Mouse (Mus musculus) CD4-positive helper T cell, adult 2 months (primary cell): ENCODE data around the gene Gtse1.
A peak's percentile ranks its signal among the peaks of the same experiment; 100 is the strongest.

ENCODE experiments used
- DNase-seq: peaks from one replicate; pipeline ENCODE4 v3.0.0-alpha.2; 2012; ENCODE audit warnings: low read depth, missing footprints, low spot score

Gtse1 gene

DNA sequence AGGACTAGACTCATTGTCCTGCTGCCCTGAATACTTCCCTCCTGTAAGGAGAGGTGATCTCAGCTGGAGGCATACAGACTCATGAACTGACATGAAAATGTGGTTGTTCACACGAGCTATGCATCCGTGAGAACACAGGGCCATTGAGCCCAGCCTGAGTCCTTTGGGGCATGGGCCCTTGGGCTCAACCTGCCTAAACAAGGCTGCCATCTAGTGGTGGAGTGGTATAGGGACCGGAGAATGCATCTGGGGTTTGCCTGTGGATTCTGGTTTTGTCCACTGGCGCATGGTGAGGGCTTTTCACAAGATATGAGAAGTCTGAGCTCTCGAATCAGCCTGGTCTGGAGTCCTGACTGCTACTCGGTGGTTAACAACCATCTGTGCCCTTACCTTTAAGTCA lies 8.2 kb downstream of the Gtse1 start:
- DNase-seq: peak; percentile 74

GRCm38 (mm10) chr15:85877336-85877735 lies 17.8 kb downstream of the Gtse1 start:
- DNase-seq: no peak

GRCm38 (mm10) chr15:85878848-85879497 lies 19.4 kb downstream of the Gtse1 start, which contains the start of gene Trmu:
Gene Trmu, plus strand, starts transcription at chr15:85879312.
- peak; percentile 88 for DNase-seq

DNA sequence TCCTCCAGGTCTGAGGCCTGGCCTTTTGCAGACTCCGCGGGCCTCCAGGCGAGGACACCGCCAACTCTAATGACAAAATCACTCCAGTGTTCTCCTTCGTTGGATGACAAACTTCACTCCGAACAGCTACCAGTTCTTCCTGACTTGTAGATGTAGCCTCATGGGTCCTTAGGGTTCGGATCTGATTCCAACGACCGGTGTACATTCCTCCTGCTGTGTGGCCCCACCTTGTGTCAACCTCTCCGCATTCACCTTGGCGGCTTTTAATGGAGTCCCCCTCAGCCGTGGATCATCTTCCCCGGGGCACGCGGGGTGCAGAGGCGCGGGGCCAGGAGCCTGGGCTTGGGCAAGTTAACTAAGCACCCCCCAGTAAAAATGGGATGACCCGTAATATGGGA lies 20.0 kb downstream of the Gtse1 start:
- no peak for DNase-seq

DNA sequence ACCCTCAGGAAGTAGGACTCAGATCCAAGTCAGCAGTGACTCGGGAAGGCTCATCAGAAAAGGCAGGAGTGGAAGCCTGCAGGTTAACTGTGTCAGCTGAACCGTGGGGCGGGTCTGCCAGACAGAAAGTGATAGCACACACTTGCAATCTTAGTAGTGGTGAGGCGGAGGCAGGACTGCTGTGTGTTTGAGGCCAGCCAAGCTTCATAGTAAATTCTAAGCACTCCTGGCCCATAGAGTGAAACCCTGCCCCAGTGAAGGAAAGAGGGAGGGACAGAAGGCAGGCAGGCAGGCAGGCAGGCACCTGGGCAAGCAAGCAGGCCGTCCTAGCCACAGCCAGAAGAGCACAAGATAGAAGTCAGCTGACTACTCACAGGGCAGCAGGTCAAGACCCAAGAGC lies 26.1 kb downstream of the Gtse1 start:
- DNase-seq: no peak

GRCm38 (mm10) chr15:85889235-85889634 lies 29.7 kb downstream of the Gtse1 start:
- no peak for DNase-seq

DNA sequence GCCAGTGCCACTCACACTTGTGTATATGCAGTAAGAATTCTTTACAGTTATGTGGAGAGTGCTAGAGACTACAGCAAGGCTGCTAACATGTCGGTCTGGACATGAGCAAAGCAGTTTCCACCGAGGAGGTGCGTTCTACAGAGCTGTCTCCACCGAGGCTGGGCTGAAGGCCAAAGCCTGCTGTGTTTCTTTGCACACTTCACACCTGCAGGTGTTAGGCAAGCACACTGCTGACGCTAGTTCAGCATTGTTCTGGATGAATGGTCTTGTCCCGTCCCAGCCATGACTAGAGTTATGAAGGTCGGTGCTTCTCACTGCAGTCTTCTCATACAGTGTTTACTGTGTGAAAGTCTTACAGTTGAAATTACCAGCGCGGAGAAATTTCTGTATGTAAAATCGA lies 32.4 kb downstream of the Gtse1 start:
- DNase-seq: no peak

DNA sequence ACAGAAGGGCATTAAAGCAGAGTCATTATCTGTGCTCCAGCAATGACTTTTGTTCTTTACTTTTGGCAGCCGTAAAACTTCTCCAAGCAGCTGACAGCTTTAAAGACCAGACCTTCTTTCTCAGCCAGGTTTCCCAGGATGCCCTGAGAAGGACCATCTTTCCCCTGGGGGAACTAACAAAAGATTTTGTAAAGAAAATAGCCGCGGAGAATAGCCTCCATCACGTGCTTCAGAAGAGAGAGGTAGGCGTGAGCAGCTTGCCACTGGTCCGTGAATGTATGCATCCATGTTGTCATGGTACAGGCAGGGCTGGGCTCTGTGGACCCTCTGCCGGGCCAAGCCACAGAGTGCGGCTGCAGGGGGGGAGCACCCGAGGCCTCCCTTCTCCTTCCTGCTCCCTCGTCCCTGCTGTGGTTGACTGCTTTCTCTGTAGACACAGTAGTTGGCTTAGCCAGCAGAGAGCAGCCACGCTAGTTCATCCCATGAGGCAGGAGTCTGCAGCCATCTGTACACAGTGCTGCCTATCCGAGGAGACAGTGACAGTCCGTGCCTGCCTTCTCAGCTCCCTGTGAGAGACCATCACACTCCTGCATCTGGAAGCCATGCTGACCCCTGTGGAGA lies 33.1 kb downstream of the Gtse1 start:
- no peak for DNase-seq

GRCm38 (mm10) chr15:85893871-85894270 lies 34.3 kb downstream of the Gtse1 start:
- DNase-seq: no peak

DNA sequence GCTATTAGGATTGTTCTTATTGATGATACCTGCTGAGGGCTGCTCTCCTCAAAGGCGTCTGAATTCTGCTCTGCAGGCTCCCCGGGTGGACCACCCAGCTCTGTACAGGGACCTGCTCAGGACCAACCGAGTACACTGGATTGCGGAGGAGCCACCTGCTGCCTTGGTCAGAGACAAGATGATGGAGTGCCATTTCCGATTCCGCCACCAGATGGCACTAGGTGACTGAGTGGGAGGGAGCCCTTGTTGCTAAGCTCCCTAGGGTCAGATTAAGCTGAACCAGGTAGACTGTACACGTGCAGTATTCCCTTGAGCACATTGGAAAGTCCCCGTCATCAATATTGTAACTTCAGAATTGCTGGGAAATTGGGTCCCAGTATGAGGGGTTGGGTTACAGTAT lies 36.7 kb downstream of the Gtse1 start:
- peak; percentile 76 for DNase-seq

DNA sequence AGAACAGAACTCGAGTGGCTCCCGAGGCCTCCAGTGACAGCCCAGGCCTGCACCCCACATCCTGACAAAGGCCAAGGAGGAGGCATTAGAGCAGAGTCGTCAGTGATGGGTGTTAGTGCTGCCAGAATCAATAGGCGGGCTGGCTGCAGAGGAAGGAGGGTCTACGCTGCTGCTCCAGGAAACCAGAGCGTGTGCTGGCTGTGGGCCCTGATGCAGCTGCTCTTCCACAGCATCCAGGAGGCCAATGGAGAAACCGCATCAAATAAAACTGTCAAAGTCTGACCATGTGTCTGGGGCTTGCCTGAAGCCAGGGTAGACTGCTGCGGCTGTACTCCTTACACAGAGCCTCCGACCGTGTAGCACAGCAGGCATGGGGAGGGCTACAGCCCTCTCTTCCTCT lies 37.6 kb downstream of the Gtse1 start:
- no peak for DNase-seq

GRCm38 (mm10) chr15:85899396-85899795 lies 39.9 kb downstream of the Gtse1 start:
- no peak for DNase-seq

DNA sequence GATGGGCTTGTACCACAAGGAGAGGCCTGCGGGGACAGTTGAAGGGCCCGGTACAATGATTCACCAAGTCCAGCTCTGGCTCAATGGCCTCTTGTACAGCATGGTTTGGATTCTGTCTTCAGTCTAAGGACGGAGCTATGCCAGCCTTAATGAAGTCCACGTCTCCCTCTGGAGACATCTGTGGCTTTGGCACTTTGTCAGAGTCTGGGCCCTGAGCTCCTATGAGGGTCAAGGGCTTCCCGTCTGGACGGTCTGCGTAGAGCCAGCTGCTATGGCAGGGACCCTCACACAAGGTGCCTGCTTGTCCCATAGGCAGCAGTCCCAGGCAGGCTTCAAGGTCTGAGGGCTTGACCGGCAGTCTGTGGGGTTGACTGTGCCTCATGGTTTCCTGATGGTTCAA lies 40.8 kb downstream of the Gtse1 start:
- no peak for DNase-seq

GRCm38 (mm10) chr15:85900801-85901200 lies 41.3 kb downstream of the Gtse1 start:
- DNase-seq: no peak

- no peak for DNase-seq
Observed at GRCm38 (mm10) chr15:85902505-85902904, 43.0 kb downstream of the Gtse1 start.

- no peak for DNase-seq
Observed at GRCm38 (mm10) chr15:85903826-85904225, 44.3 kb downstream of the Gtse1 start.

- no peak for DNase-seq
Observed at GRCm38 (mm10) chr15:85908660-85909491, 49.3 kb downstream of the Gtse1 start.

DNA sequence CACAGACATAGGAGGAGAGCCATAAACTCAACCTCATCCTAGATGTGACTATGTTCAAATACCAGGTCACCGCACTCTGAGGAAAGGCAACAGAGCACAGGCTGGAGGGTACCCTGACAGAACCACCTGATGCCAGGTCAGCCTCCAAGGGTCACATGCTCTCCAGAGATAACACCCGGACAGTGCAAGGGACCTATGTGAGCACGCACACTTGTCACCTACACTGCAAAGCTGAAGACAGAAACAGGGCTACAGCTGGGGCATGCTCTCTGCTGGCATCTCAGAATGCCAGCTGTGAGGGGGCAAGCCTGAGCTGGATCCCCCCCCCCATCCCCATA lies 49.9 kb downstream of the Gtse1 start:
- no peak for DNase-seq

- no peak for DNase-seq
Observed at GRCm38 (mm10) chr15:85909931-85910330, 50.4 kb downstream of the Gtse1 start.

DNA sequence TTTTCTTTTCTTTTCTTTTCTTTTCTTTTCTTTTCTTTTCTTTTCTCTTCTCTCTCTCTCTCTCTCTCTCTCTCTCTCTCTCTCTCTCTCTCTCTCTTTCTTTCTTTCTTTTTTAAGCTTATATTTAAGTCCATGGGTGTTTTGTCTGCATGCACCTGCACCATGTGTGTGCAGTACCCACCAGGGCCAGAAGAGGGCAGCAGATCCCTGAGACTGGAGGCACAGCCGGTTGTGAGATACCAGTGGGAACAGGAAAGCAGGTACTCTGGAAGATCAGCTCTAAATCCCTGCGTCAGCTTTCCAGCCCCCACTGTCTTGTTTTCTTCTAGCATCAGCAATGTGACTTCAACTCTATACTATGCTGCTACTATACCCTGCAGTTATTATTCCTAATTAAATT lies 54.1 kb downstream of the Gtse1 start:
- peak; percentile 73 for DNase-seq

DNA sequence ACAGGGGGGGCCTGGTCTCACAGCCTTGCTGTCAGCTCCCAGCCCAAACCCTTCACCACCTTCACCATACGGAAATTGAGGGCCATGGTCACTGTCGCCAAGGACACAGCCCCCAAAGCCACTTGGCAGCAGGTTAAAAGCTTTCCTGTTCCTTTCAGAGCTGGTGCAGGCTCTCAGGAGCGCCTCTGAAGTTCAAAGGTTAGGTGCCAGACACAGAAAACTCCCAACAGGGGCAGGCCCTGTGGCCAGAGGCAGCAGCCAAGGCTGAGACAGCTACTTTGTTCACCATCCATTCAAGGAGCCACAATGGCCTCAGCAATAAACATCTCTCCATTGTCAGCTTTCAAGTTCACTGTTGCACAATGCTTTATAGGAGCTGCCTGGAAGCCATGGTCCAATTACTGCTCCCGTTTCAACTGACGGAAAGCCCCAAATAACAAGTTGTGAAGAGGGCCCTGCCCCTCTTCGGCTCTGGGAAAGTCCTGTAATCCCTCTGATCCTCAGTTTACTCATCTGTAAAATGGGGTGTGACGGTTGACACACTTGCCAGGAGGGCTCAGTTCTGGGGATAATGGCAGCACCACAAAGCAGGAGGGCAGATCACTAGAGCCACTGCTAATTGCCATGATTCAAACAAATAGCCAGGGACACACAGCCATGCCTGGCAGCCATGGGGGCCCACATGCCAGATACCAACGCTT lies 59.8 kb downstream of the Gtse1 start:
- DNase-seq: no peak

- DNase-seq: no peak
Observed at GRCm38 (mm10) chr15:85919892-85920248, 60.3 kb downstream of the Gtse1 start.
